Mouse (Mus musculus): ENCODE measurements around the gene Slc36a4.

GRCm38 (mm10) chr9:15727168-15727567 is 17.6 kb downstream of the Slc36a4 start:
- no peak for TF ChIP-seq EP300 (IDR thresholded peaks at IDR 0.05; ENCODE audit: insufficient read depth, low read depth, low read length)
- no peak for TF ChIP-seq CTCF (IDR thresholded peaks at IDR 0.05; ENCODE audit: low read depth, low read length)
- no peak for TF ChIP-seq POLR2A (IDR thresholded peaks at IDR 0.05; ENCODE audit: insufficient read depth, low read length)
